Mouse (Mus musculus) hindbrain, embryonic 15.5 days (tissue): ENCODE data around the gene Adtrp. TPM values are rescaled to one million over a fixed set of nuclear protein-coding genes. Genes with fewer than 3 reads are reported as not detected.

Experiments
- ATAC-seq: fragments of 200-750 bp; cut with Nextera tagmentation; 2 replicates; pipeline ENCODE4 v1.8.0; 2017; ENCODE audit warnings: low read depth, moderate number of reproducible peaks, moderate TSS enrichment; ENCODE audit not compliant: low FRiP score
- H3K27ac ChIP-seq: fragments of 300-500 bp; sonication (generic); replicated peaks from 2 replicates; pipeline ENCODE4 v1.5.1; 2015; ENCODE audit warnings: mild to moderate bottlenecking, inconsistent platforms
- H3K27me3 ChIP-seq: fragments of 300-500 bp; sonication (generic); 2 replicates; pipeline ENCODE4 v1.6.1; 2015; ENCODE audit warnings: control low read depth, inconsistent platforms
- H3K36me3 ChIP-seq: fragments of 300-500 bp; sonication (generic); 2 replicates; pipeline ENCODE4 v1.6.1; 2015; ENCODE audit warnings: control low read depth, inconsistent platforms
- H3K4me1 ChIP-seq: fragments of 300-500 bp; sonication (generic); replicated peaks from 2 replicates; pipeline ENCODE4 v1.6.1; 2015; ENCODE audit warnings: control low read depth, inconsistent platforms
- H3K4me2 ChIP-seq: fragments of 300-500 bp; sonication (generic); 2 replicates; pipeline ENCODE4 v1.6.1; 2015; ENCODE audit warnings: moderate library complexity, mild to moderate bottlenecking, inconsistent platforms
- H3K4me3 ChIP-seq: fragments of 300-500 bp; sonication (generic); 2 replicates; pipeline ENCODE4 v1.5.1; 2015; ENCODE audit warnings: mild to moderate bottlenecking, inconsistent platforms
- H3K9ac ChIP-seq: fragments of 300-500 bp; sonication (generic); 2 replicates; pipeline ENCODE4 v1.6.1; 2015; ENCODE audit warnings: inconsistent platforms
- H3K9me3 ChIP-seq: fragments of 300-500 bp; sonication (generic); 2 replicates; pipeline ENCODE4 v1.6.1; 2016; ENCODE audit warnings: control low read depth, inconsistent platforms
- WGBS: fragments of 180-500 bp; shearing (Covaris S2); methylation state at CpG from one replicate; pipeline ENCODE4 v1.1.7; 2015; 5-methylcytosine and 5-hydroxymethylcytosine counted together
- polyA plus RNA-seq: library from polyadenylated mRNA; unstranded; fragments of >200 nt; fragmentation: Nextera tagmentation; extraction: Ambion mirVana; gene quantifications from 2 replicates; pipeline ENCODE4 v1.2.1, GENCODE M21; 2015

Adtrp gene
- polyA plus RNA-seq, 1 experiment from 2014 or later: 0.43 TPM

DNA sequence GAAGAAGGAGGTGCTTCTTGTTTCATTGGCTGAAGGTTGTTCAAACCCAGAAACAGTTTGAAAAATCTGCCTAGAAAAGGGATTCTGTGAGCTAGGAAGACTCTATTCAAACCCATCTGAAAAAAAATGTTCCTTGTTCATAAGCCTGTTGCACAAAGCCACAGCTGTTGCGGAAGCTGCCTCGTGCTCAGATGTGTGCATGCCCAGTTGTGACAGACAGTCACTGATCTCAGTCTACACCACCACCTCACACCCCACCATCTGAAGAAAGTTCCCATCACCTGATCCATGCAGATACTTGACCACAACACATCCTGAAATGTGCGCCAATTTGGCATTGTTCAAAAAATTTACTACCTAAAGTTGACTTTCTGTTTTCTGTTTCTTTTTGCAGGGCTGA is 119.7 kb downstream of the Adtrp start:
- no peak overlapping the region for H3K9ac ChIP-seq
- ATAC-seq: no peak
- no peak overlapping the region for H3K27ac ChIP-seq
- no peaks in the 10 kb centered on the region for H3K9me3 ChIP-seq
- 89% methylated on average over 3 of the region's 3 CpGs for WGBS
- H3K27me3 ChIP-seq: no peaks in the 10 kb centered on the region
- no peaks in the 10 kb centered on the region for H3K36me3 ChIP-seq
- H3K4me2 ChIP-seq: no peak overlapping the region
- no peak overlapping the region for H3K4me3 ChIP-seq
- H3K4me1 ChIP-seq: no peaks in the 10 kb centered on the region

DNA sequence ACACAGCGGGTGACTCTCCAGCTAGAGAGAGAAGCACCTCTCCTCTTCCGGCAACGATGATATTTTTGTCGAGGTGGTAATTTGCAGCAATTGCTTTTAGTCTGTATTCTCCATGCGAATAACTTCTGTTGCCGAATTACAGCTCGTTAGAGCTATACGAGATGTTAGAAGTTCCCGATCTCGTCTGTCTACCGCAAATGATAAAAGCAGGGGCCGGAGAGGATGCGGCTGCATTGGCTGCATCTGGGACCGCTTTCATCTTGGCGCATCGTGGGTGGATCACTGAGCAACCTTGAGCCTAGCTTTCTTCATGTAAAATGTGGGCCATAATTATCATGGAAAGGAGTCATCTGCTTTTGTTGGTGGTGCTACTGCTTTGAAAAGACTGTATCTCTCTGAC is 128.2 kb downstream of the Adtrp start:
- Histone ChIP-seq H3K4me3 (no peak overlapping the region), H3K27ac (no peak overlapping the region), H3K4me2 (no peak overlapping the region), H3K36me3 (no peaks in the 10 kb centered on the region), H3K9me3 (no peaks in the 10 kb centered on the region), H3K27me3 (no peaks in the 10 kb centered on the region), H3K4me1 (no peaks in the 10 kb centered on the region), H3K9ac (no peak overlapping the region)
- 90% methylated on average over 16 of the region's 16 CpGs for WGBS
- ATAC-seq: no peak

DNA sequence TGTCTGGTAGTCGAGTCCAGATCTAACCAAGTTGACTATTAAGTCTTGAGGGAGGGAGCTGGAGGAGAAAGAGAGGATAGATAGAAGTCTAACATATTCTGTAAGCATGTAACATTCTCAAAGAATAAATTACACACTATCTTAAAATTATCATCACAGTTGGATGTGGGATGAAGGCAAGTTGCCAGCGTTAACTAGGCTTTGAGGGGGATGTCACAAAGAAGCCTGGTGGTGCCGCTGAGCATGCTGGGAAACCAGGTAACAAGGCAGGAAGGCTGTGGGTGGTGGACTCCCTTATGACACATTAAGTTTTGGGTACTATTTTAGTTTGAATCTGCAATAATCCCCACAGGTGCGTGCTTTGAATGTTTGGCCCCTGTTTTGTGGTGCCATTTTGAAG is 129.4 kb downstream of the Adtrp start:
- Histone ChIP-seq H3K4me2 (no peak overlapping the region), H3K9me3 (no peaks in the 10 kb centered on the region), H3K27me3 (no peaks in the 10 kb centered on the region), H3K36me3 (no peaks in the 10 kb centered on the region), H3K9ac (no peak overlapping the region), H3K27ac (no peak overlapping the region), H3K4me3 (no peak overlapping the region), H3K4me1 (no peaks in the 10 kb centered on the region)
- no peak for ATAC-seq
- 92% methylated on average over 4 of the region's 4 CpGs for WGBS

Other genes starting within 250 kb of the Adtrp start
- gene Tmem170b, start 241.8 kb downstream of the Adtrp start, polyA plus RNA-seq: 42.9 and 47.3 TPM in 2 replicates
- 16.6 and 18.9 TPM in 2 replicates for gene Hivep1, start 204.3 kb upstream of the Adtrp start, polyA plus RNA-seq